Mouse (Mus musculus) cerebellum, adult 9-11 months (tissue): ENCODE results near the gene Cldn17.

Experiments
- DNase-seq: peaks from one replicate; pipeline ENCODE4 v3.0.0; 2022

The Cldn17 gene

DNA sequence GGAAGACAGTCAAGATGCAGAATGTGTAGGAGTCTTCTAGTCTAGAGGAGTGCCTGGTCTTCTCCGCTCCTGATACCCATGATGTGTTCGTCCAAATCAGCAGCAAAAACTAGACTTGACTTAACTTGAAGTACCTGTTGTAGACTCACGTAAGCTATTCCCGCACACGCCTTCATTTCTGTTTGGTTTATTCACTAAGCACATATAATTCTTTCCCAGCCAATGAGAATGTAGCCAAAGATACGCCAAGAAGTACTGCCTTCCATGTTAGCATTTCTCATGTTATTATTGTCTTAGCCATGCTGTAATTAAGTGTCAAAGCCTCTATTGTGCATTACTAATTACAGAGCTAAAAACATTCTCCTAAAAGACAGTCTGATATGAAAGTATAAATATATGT, at the start of gene Cldn17:
TSS of gene Cldn17 (minus strand) at position 101 of the 400 bp plus-strand sequence.
- DNase-seq = no peak

GRCm38 (mm10) chr16:88542488-88542887, 35.7 kb upstream of the Cldn17 start:
- DNase-seq = no peak

GRCm38 (mm10) chr16:88539841-88540487, 33.2 kb upstream of the Cldn17 start:
- no peak for DNase-seq

DNA sequence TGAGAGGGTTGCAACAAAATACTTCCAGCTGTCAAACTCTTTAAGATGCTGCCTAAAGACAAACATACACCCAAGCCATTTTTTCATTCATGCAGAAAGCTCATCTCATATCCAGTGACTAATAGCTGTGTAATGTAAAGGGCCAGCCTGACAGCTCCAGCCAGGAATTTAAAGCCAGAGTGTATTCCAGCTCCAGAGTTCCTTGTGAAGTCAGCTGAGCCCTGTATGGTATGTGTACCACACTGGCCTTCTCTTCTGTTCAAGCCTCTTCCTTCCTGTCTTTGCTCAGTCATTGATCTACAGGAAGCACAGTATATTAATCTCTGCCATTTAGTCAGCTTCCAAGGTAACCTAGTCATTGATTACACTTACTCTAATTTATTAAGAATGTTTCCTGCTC, 4.6 kb upstream of the Cldn17 start:
- DNase-seq = no peak

GRCm38 (mm10) chr16:88508150-88508549, 1.4 kb upstream of the Cldn17 start:
- DNase-seq = no peak

DNA sequence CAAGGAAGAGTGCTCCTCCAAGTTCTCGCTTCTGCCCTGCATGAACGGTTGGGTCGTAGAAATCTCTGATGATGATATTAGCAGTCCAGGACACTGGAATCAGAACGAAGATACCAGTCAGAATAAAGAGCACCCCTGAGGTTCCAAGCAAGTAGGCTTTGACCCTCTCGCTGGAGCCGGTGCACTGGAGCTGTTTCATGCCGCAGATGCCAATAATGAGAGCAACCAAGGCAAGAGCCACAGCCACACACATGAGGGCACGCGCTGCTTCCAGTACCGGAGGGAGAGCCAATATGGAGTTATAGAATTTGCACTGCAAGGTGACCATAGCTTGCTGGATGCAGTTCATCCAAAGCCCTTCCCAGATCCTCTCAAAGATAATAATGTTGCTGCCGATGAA, 440 bp downstream of the Cldn17 start:
- no peak for DNase-seq

- DNase-seq = no peak
Measured at GRCm38 (mm10) chr16:88488096-88488495, 18.7 kb downstream of the Cldn17 start.

- no peak for DNase-seq
Measured at GRCm38 (mm10) chr16:88480011-88480774, 26.6 kb downstream of the Cldn17 start.

GRCm38 (mm10) chr16:88463235-88463634, 43.5 kb downstream of the Cldn17 start:
- DNase-seq = no peak
